Mouse (Mus musculus) natural killer cell, adult 2 months (primary cell): ENCODE results near the gene Egfr.

Experiments used
- DNase-seq, 2 experiments: peaks; one replicate each; pipeline ENCODE4 v3.0.0; 2022; ENCODE audit warnings: low spot score in 2 of 2

Egfr gene

GRCm38 (mm10) chr11:16895441-16896356 lies 143.7 kb downstream of the Egfr start:
- no peak for DNase-seq

GRCm38 (mm10) chr11:16897681-16898080 lies 145.7 kb downstream of the Egfr start:
- DNase-seq, result no peak

GRCm38 (mm10) chr11:16900182-16900581 lies 148.2 kb downstream of the Egfr start:
- no peak for DNase-seq

GRCm38 (mm10) chr11:16900653-16901416 lies 148.8 kb downstream of the Egfr start:
- no peak for DNase-seq

- DNase-seq, result no peak
Observed at GRCm38 (mm10) chr11:16904302-16905011, 152.5 kb downstream of the Egfr start.

GRCm38 (mm10) chr11:16905012-16905332 lies 153.0 kb downstream of the Egfr start:
- DNase-seq, result no peak

- DNase-seq, result no peak
Observed at GRCm38 (mm10) chr11:16906530-16906929, 154.5 kb downstream of the Egfr start.

GRCm38 (mm10) chr11:16907517-16908129 lies 155.6 kb downstream of the Egfr start:
- no peak for DNase-seq

GRCm38 (mm10) chr11:16914756-16915155 lies 162.8 kb downstream of the Egfr start:
- DNase-seq, result no peak

GRCm38 (mm10) chr11:16915850-16916249 lies 163.8 kb downstream of the Egfr start:
- no peak for DNase-seq

GRCm38 (mm10) chr11:16917512-16917911 lies 165.5 kb downstream of the Egfr start:
- DNase-seq, result no peak

- DNase-seq, result no peak
Observed at GRCm38 (mm10) chr11:16932159-16932558, 180.2 kb downstream of the Egfr start.

- no peak for DNase-seq
Observed at GRCm38 (mm10) chr11:16935577-16936236, 183.7 kb downstream of the Egfr start.

- DNase-seq, result no peak
Observed at GRCm38 (mm10) chr11:16941103-16941793, 189.2 kb downstream of the Egfr start.

- no peak for DNase-seq
Observed at GRCm38 (mm10) chr11:16941973-16942452, 190.0 kb downstream of the Egfr start.

- DNase-seq, result no peak
Observed at GRCm38 (mm10) chr11:16943016-16943415, 191.0 kb downstream of the Egfr start.

- no peak for DNase-seq
Observed at GRCm38 (mm10) chr11:16948756-16949155, 196.8 kb downstream of the Egfr start.

- DNase-seq, result no peak
Observed at GRCm38 (mm10) chr11:16950226-16950975, 198.4 kb downstream of the Egfr start.

- peak; percentile 95 to 96 for DNase-seq
Observed at GRCm38 (mm10) chr11:16950976-16951760, 199.2 kb downstream of the Egfr start, which contains the start of gene Fbxo48. Fbxo48 (plus strand) TSS chr11:16951375.
